Mouse (Mus musculus) CH12.LX (cell line): ENCODE data around the gene Cdh16. TPM values are rescaled to one million over a fixed set of nuclear protein-coding genes. Genes with fewer than 3 reads are reported as not detected.
A peak's percentile ranks its signal among the peaks of the same experiment; 100 is the strongest.

Experiments used
- DNase-seq: peaks from one replicate; pipeline ENCODE4 v3.0.0-alpha.2; 2013; ENCODE audit errors: extremely low read depth
- H3K27ac ChIP-seq: 2 replicates; pipeline ENCODE4 v1.5.1; 2012; ENCODE audit warnings: low read depth, mild to moderate bottlenecking, control low read depth, moderate library complexity; ENCODE audit not compliant: insufficient read depth
- H3K27me3 ChIP-seq: replicated peaks from 2 replicates; pipeline ENCODE3; 2012; ENCODE audit warnings: inconsistent platforms
- H3K36me3 ChIP-seq, 2 experiments: replicated peaks in 1 of 2; 2 replicates each; pipeline versions ENCODE3 to v1.6.1; 2012; ENCODE audit warnings: inconsistent platforms in 1 of 2, low read length in 1 of 2, mild to moderate bottlenecking in 1 of 2, mixed read lengths in 1 of 2, moderate library complexity in 1 of 2; ENCODE audit not compliant: control insufficient read depth in 1 of 2, insufficient read depth in 1 of 2
- H3K4me1 ChIP-seq, 2 experiments: 2 replicates each; pipeline ENCODE4 v1.6.1; 2012; ENCODE audit warnings: inconsistent platforms in 1 of 2, moderate library complexity in 1 of 2; ENCODE audit not compliant: insufficient read depth in 2 of 2, control insufficient read depth in 1 of 2
- H3K4me2 ChIP-seq: 2 replicates; pipeline ENCODE4 v1.6.1; 2012; ENCODE audit warnings: low read depth, mild to moderate bottlenecking, control low read depth; ENCODE audit not compliant: poor library complexity, insufficient read depth, severe bottlenecking
- H3K4me3 ChIP-seq, 3 experiments: fragments of 150-350 bp in 1 of 3; sonication (generic) in 1 of 3; replicated peaks in 1 of 3; 2 replicates each; pipeline versions ENCODE3 to v1.5.1; 2011 to 2012; ENCODE audit warnings: low read depth in 2 of 3, low read length in 2 of 3, mild to moderate bottlenecking in 2 of 3, moderate library complexity in 2 of 3, control low read depth in 1 of 3, improper control_type of control experiment in 1 of 3, inconsistent platforms in 1 of 3, mixed read lengths in 1 of 3; ENCODE audit not compliant: poor library complexity in 1 of 3
- H3K79me2 ChIP-seq: replicated peaks from 2 replicates; pipeline ENCODE4 v1.6.1; 2012; ENCODE audit warnings: mild to moderate bottlenecking, moderate library complexity; ENCODE audit not compliant: control insufficient read depth, poor library complexity, insufficient read depth, severe bottlenecking; ENCODE audit errors: extremely low read depth
- H3K9ac ChIP-seq: 2 replicates; pipeline ENCODE4 v1.6.1; 2012; ENCODE audit warnings: low read depth, mild to moderate bottlenecking, control low read depth, moderate library complexity; ENCODE audit not compliant: insufficient read depth
- H3K9me3 ChIP-seq: replicated peaks from 2 replicates; pipeline ENCODE3; 2012; ENCODE audit warnings: low read length, inconsistent platforms, mixed read lengths
- BHLHE40 ChIP-seq: IDR thresholded peaks from 2 replicates; pipeline ENCODE4 v1.6.1; 2011; ENCODE audit warnings: mild to moderate bottlenecking, low read depth, low read length, improper control_type of control experiment
- CHD1 ChIP-seq: IDR thresholded peaks from 2 replicates; pipeline ENCODE4 v1.6.1; 2012; ENCODE audit warnings: low read depth, low read length, improper control_type of control experiment, inconsistent platforms
- CHD2 ChIP-seq: IDR thresholded peaks from 2 replicates; pipeline ENCODE4 v1.6.1; 2011; ENCODE audit warnings: low read length, improper control_type of control experiment
- CTCF ChIP-seq, 2 experiments: IDR thresholded peaks in 1 of 2; conservative IDR thresholded peaks in 1 of 2; 2 replicates each; pipeline ENCODE4 v1.5.1; 2011 to 2012; ENCODE audit warnings: low read depth in 2 of 2, low read length in 2 of 2, improper control_type of control experiment in 1 of 2, inconsistent platforms in 1 of 2, mild to moderate bottlenecking in 1 of 2, moderate library complexity in 1 of 2
- E2F4 ChIP-seq: IDR thresholded peaks from 2 replicates; pipeline ENCODE4 v1.6.1; 2011; ENCODE audit warnings: low read depth, low read length, improper control_type of control experiment; ENCODE audit not compliant: insufficient replicate concordance
- ELF1 ChIP-seq: IDR thresholded peaks from 2 replicates; pipeline ENCODE4 v1.6.1; 2014; ENCODE audit warnings: low read depth, mild to moderate bottlenecking, inconsistent platforms, low read length, improper control_type of control experiment
- EP300 ChIP-seq: IDR thresholded peaks from 2 replicates; pipeline ENCODE4 v1.6.1; 2011; ENCODE audit warnings: low read length, improper control_type of control experiment
- ETS1 ChIP-seq: conservative IDR thresholded peaks from 2 replicates; pipeline ENCODE4 v1.6.1; 2012; ENCODE audit warnings: low read depth, mild to moderate bottlenecking, inconsistent platforms, low read length, improper control_type of control experiment, moderate library complexity
- GABPA ChIP-seq: IDR thresholded peaks from 2 replicates; pipeline ENCODE4 v1.6.1; 2012; ENCODE audit warnings: low read depth, low read length, improper control_type of control experiment, inconsistent platforms; ENCODE audit not compliant: insufficient replicate concordance
- HCFC1 ChIP-seq: IDR thresholded peaks from 2 replicates; pipeline ENCODE4 v1.6.1; 2012; ENCODE audit warnings: low read depth, mild to moderate bottlenecking, inconsistent platforms, low read length, improper control_type of control experiment
- IRF4 ChIP-seq: IDR thresholded peaks from 2 replicates; pipeline ENCODE4 v1.6.1; 2014; ENCODE audit warnings: low read depth, mild to moderate bottlenecking, inconsistent platforms, low read length, improper control_type of control experiment
- JUN ChIP-seq: IDR thresholded peaks from 2 replicates; pipeline ENCODE4 v1.6.1; 2011; ENCODE audit warnings: low read depth, mild to moderate bottlenecking, low read length, improper control_type of control experiment, moderate library complexity; ENCODE audit not compliant: insufficient read depth
- JUND ChIP-seq: conservative IDR thresholded peaks from 2 replicates; pipeline ENCODE4 v1.6.1; 2011; ENCODE audit warnings: low read depth, low read length, improper control_type of control experiment
- KAT2A ChIP-seq: IDR thresholded peaks from 2 replicates; pipeline ENCODE4 v1.6.1; 2012; ENCODE audit warnings: low read length, improper control_type of control experiment, inconsistent platforms; ENCODE audit not compliant: insufficient replicate concordance
- MAFK ChIP-seq: IDR thresholded peaks from 2 replicates; pipeline ENCODE4 v1.6.1; 2011; ENCODE audit warnings: low read length, improper control_type of control experiment; ENCODE audit not compliant: insufficient replicate concordance
- MAX ChIP-seq: IDR thresholded peaks from 2 replicates; pipeline ENCODE4 v1.6.1; 2011; ENCODE audit warnings: low read length, improper control_type of control experiment
- MAZ ChIP-seq: IDR thresholded peaks from 2 replicates; pipeline ENCODE4 v1.6.1; 2012; ENCODE audit warnings: low read depth, mild to moderate bottlenecking, inconsistent platforms, low read length, improper control_type of control experiment, moderate library complexity
- MEF2A ChIP-seq: IDR thresholded peaks from 2 replicates; pipeline ENCODE4 v1.6.1; 2014; ENCODE audit warnings: low read depth, mild to moderate bottlenecking, inconsistent platforms, low read length, improper control_type of control experiment, borderline replicate concordance
- MXI1 ChIP-seq: IDR thresholded peaks from 2 replicates; pipeline ENCODE4 v1.6.1; 2011; ENCODE audit warnings: mild to moderate bottlenecking, low read depth, low read length, improper control_type of control experiment
- MYC ChIP-seq: IDR thresholded peaks from 2 replicates; pipeline ENCODE4 v1.6.1; 2011; ENCODE audit warnings: low read depth, mild to moderate bottlenecking, improper control_type of control experiment, low read length
- NELFE ChIP-seq: IDR thresholded peaks from 2 replicates; pipeline ENCODE4 v1.6.1; 2011; ENCODE audit warnings: low read depth, low read length, improper control_type of control experiment
- NRF1 ChIP-seq: IDR thresholded peaks from 2 replicates; pipeline ENCODE4 v1.6.1; 2014; ENCODE audit warnings: low read depth, mild to moderate bottlenecking, inconsistent platforms, low read length, improper control_type of control experiment, moderate library complexity
- PAX5 ChIP-seq: IDR thresholded peaks from 2 replicates; pipeline ENCODE4 v1.6.1; 2012; ENCODE audit warnings: low read length, inconsistent platforms, mixed read lengths
- POLR2A ChIP-seq: IDR thresholded peaks from 2 replicates; pipeline ENCODE4 v1.6.1; 2011; ENCODE audit warnings: low read depth, mild to moderate bottlenecking, improper control_type of control experiment, low read length
- POLR2AphosphoS2 ChIP-seq: IDR thresholded peaks from 2 replicates; pipeline ENCODE4 v1.6.1; 2011; ENCODE audit warnings: low read depth, low read length, improper control_type of control experiment
- RAD21 ChIP-seq: IDR thresholded peaks from 2 replicates; pipeline ENCODE4 v1.6.1; 2011; ENCODE audit warnings: low read depth, mild to moderate bottlenecking, low read length, improper control_type of control experiment, moderate library complexity
- RCOR1 ChIP-seq: conservative IDR thresholded peaks from 2 replicates; pipeline ENCODE4 v1.6.1; 2012; ENCODE audit warnings: low read depth, mild to moderate bottlenecking, inconsistent platforms, low read length, improper control_type of control experiment
- SIN3A ChIP-seq: IDR thresholded peaks from 2 replicates; pipeline ENCODE4 v1.6.1; 2012; ENCODE audit warnings: low read length, improper control_type of control experiment, inconsistent platforms
- SMC3 ChIP-seq: IDR thresholded peaks from 2 replicates; pipeline ENCODE4 v1.6.1; 2011; ENCODE audit warnings: low read depth, low read length, improper control_type of control experiment
- TBP ChIP-seq: conservative IDR thresholded peaks from 2 replicates; pipeline ENCODE4 v1.6.1; 2011; ENCODE audit warnings: low read depth, low read length, improper control_type of control experiment
- TCF12 ChIP-seq: IDR thresholded peaks from 2 replicates; pipeline ENCODE4 v1.6.1; 2014; ENCODE audit warnings: low read depth, mild to moderate bottlenecking, inconsistent platforms, low read length, improper control_type of control experiment
- UBTF ChIP-seq: IDR thresholded peaks from 2 replicates; pipeline ENCODE4 v1.6.1; 2012; ENCODE audit warnings: low read depth, mild to moderate bottlenecking, inconsistent platforms, low read length, improper control_type of control experiment, moderate library complexity
- USF1 ChIP-seq: IDR thresholded peaks from 2 replicates; pipeline ENCODE4 v1.6.1; 2014; ENCODE audit warnings: low read depth, mild to moderate bottlenecking, inconsistent platforms, low read length, improper control_type of control experiment
- USF2 ChIP-seq: conservative IDR thresholded peaks from 2 replicates; pipeline ENCODE4 v1.6.1; 2011; ENCODE audit warnings: low read depth, low read length, improper control_type of control experiment
- ZC3H11A ChIP-seq: IDR thresholded peaks from 2 replicates; pipeline ENCODE4 v1.6.1; 2012; ENCODE audit warnings: low read depth, mild to moderate bottlenecking, inconsistent platforms, low read length, improper control_type of control experiment
- ZKSCAN1 ChIP-seq: IDR thresholded peaks from 2 replicates; pipeline ENCODE4 v1.6.1; 2012; ENCODE audit warnings: low read depth, inconsistent platforms, low read length, improper control_type of control experiment, borderline replicate concordance
- ZMIZ1 ChIP-seq: IDR thresholded peaks from 2 replicates; pipeline ENCODE4 v1.6.1; 2012; ENCODE audit warnings: low read depth, mild to moderate bottlenecking, inconsistent platforms, low read length, improper control_type of control experiment
- ZNF384 ChIP-seq: IDR thresholded peaks from 2 replicates; pipeline ENCODE4 v1.6.1; 2012; ENCODE audit warnings: low read depth, low read length, improper control_type of control experiment, inconsistent platforms
- dilution Hi-C: fragments of 300-500 bp; cut with MboI; formaldehyde crosslinking; loops from 2 replicates; pipeline ENCODE4 v1.14.3; 2020; ENCODE audit warnings: low sequenced_read_pairs; ENCODE audit not compliant: extremely low pct_unique_long_range_greater_than_20kb, extremely low pct_ligation_motif_present
- in situ Hi-C: fragments of 300-500 bp; cut with MboI; formaldehyde crosslinking; loops from 3 replicates; pipeline ENCODE4 v1.14.3; 2019; ENCODE audit warnings: low sequenced_read_pairs, low pct_ligation_motif_present, low pct_unique_long_range_greater_than_20kb, mixed read lengths
- polyA plus RNA-seq: library from polyadenylated mRNA; unstranded; fragments of >175 nt; gene quantifications from 2 replicates; pipeline ENCODE4 v1.2.1, GENCODE M21; 2012; ENCODE audit warnings: low read depth; ENCODE audit not compliant: insufficient read length
- total RNA-seq, 2 experiments: library from RNA; depleted of rRNA; stranded (reverse); fragments of 300-350 nt in 1 of 2; fragments of >200 nt in 1 of 2; gene quantifications; 2 replicates each; pipeline ENCODE4 v1.2.3; 2012 to 2014

Gene Cdh16
- total and polyA plus RNA-seq, 3 experiments = not detected

- Histone ChIP-seq H3K79me2 (no peaks in the 10 kb centered on the region), H3K4me3 (no peak overlapping the region), H3K9ac (no peak overlapping the region), H3K9me3 (no peaks in the 10 kb centered on the region), H3K36me3 (no peaks in the 10 kb centered on the region), H3K27me3 (no peaks in the 10 kb centered on the region), H3K4me2 (peak overlapping the region; percentile 25; the same call in 1 of the 2 replicates), H3K4me1 (peaks cover 4 to 35% of the 10 kb centered on the region in 2 experiments), H3K27ac (no peak overlapping the region)
- in situ Hi-C loops = loop anchor here (5.0 to 10.0 kb wide), 2 partner anchors 36 to 138 kb away; partner anchors contain the start of gene Ciao2b
- DNase-seq = peak; percentile 69
- dilution Hi-C loops = no loop called here
- TF ChIP-seq ZKSCAN1 (no peak), IRF4 (peak; percentile 46; the same call in 1 of the 2 replicates), MEF2A (peak; percentile 88), MAFK (no peak), MXI1 (no peak), RAD21 (no peak), ZNF384 (no peak), CTCF (conservative IDR thresholded peaks at IDR 0.05 in 1 of 2, IDR thresholded peaks at IDR 0.05 in 1 of 2; ENCODE audit: low read depth in 2 of 2, low read length in 2 of 2) (no peak), TCF12 (peak; percentile 24; the same call in 1 of the 2 replicates), CHD2 (peak; percentile 71), NRF1 (0 out of 2 replicates have a peak, but pooled peaks have one; percentile 20), BHLHE40 (no peak), JUND (peak; percentile 72), ELF1 (no peak), PAX5 (no peak), HCFC1 (0 out of 2 replicates have a peak, but pooled peaks have one; percentile 15), ZC3H11A (no peak), UBTF (no peak), USF2 (no peak), USF1 (no peak), MAZ (no peak), ETS1 (peak; percentile 84), CHD1 (no peak), ZMIZ1 (no peak), RCOR1 (no peak), POLR2A (no peak), MAX (0 out of 2 replicates have a peak, but pooled peaks have one; percentile 17), GABPA (no peak), POLR2AphosphoS2 (no peak), SIN3A (no peak), JUN (peak; percentile 89), TBP (no peak), EP300 (peak; percentile 66), KAT2A (no peak), NELFE (no peak), MYC (no peak), SMC3 (no peak), E2F4 (no peak)
Measured at GRCm38 (mm10) chr8:104606329-104606728, 17.9 kb downstream of the Cdh16 start.
